Mouse (Mus musculus) C2C12 (cell line): Measurements from ENCODE around the gene Clec2e. TPM values are rescaled to one million over a fixed set of nuclear protein-coding genes. Genes with fewer than 3 reads are reported as not detected.
"Not testable (repeated sequence)": the region's sequence is repeated elsewhere in the genome, so short reads cannot be mapped to it uniquely, and the experiment has no call there.

Source experiments
- H3K27me3 ChIP-seq: one replicate; pipeline ENCODE4 v1.6.1; 2011; ENCODE audit not compliant: control insufficient read depth, insufficient read depth, insufficient read length
- H3K36me3 ChIP-seq: one replicate; pipeline ENCODE4 v1.6.1; 2011; ENCODE audit not compliant: control insufficient read depth, insufficient read depth
- H3K4me3 ChIP-seq: one replicate; pipeline ENCODE4 v1.5.1; 2011; ENCODE audit warnings: mild to moderate bottlenecking, control low read depth; ENCODE audit not compliant: poor library complexity, insufficient read depth, severe bottlenecking
- H3K79me2 ChIP-seq: one replicate; pipeline ENCODE4 v1.6.1; 2011; ENCODE audit not compliant: control insufficient read depth, insufficient read depth
- H3K79me3 ChIP-seq: one replicate; pipeline ENCODE4 v1.6.1; 2011; ENCODE audit warnings: low read depth, control low read depth
- H3ac ChIP-seq: one replicate; pipeline ENCODE3; 2011; ENCODE audit warnings: low read depth; ENCODE audit not compliant: control insufficient read depth, insufficient read length
- CEBPB ChIP-seq: IDR thresholded peaks from one replicate; pipeline ENCODE4 v1.6.1; 2011; ENCODE audit warnings: low read depth, mild to moderate bottlenecking, control low read depth, moderate library complexity
- CTCF ChIP-seq: IDR thresholded peaks from one replicate; pipeline ENCODE4 v1.5.1; 2011; ENCODE audit not compliant: control insufficient read depth, insufficient read depth, insufficient read length
- FOSL1 ChIP-seq: IDR thresholded peaks from one replicate; pipeline ENCODE4 v1.8.0; 2011; ENCODE audit warnings: mild to moderate bottlenecking, low read length; ENCODE audit not compliant: poor library complexity, insufficient read depth, severe bottlenecking
- MAX ChIP-seq: IDR thresholded peaks from one replicate; pipeline ENCODE4 v1.6.1; 2011; ENCODE audit warnings: mild to moderate bottlenecking, control low read depth
- MYOD1 ChIP-seq: IDR thresholded peaks from one replicate; pipeline ENCODE4 v1.6.1; 2011; ENCODE audit warnings: low read depth; ENCODE audit not compliant: control insufficient read depth, insufficient read length
- MYOG ChIP-seq: IDR thresholded peaks from one replicate; pipeline ENCODE4 v1.6.1; 2011; ENCODE audit not compliant: control insufficient read depth, insufficient read length; ENCODE audit errors: extremely low read depth
- USF1 ChIP-seq: IDR thresholded peaks from one replicate; pipeline ENCODE4 v1.6.1; 2011; ENCODE audit warnings: low read depth, mild to moderate bottlenecking, control low read depth, moderate library complexity
- long read RNA-seq, 2 experiments: library from polyadenylated mRNA; unstranded; transcript quantifications; one replicate each; pipeline ENCODE4 v2.0.0; 2019 to 2020
- polyA plus RNA-seq: library from polyadenylated mRNA; unstranded; fragments of >200 nt; fragmentation: generic; extraction: Trizol; gene quantifications from one replicate; pipeline ENCODE4 v1.2.1, GENCODE M21; 2012; ENCODE audit warnings: missing spikeins

Gene Clec2e
- polyA plus RNA-seq = not detected
- long read RNA-seq, experiment 1 = 0 reads
- long read RNA-seq, experiment 2 = 0 reads

- H3ac ChIP-seq, H3K79me2 ChIP-seq, H3K27me3 ChIP-seq, H3K79me3 ChIP-seq, H3K36me3 ChIP-seq, H3K4me3 ChIP-seq: not testable (repeated sequence)
These were observed at the start of gene Clec2e for GRCm38 (mm10) chr6:129100794-129101193. TSS of gene Clec2e (minus strand) at chr6:129100913.

- H3K79me3 ChIP-seq = no peaks in the 10 kb centered on the region
- H3K27me3 ChIP-seq = no peaks in the 10 kb centered on the region
- H3K4me3 ChIP-seq = no peak overlapping the region
- no peak for TF ChIP-seq CTCF
- no peak for TF ChIP-seq FOSL1
- TF ChIP-seq CEBPB = no peak
- no peak for TF ChIP-seq MYOD1
- no peak for TF ChIP-seq MYOG
- no peak for TF ChIP-seq USF1
- no peak for TF ChIP-seq MAX
- H3K79me2 ChIP-seq = no peaks in the 10 kb centered on the region
- no peaks in the 10 kb centered on the region for H3K36me3 ChIP-seq
- H3ac ChIP-seq = no peak overlapping the region
These were observed 46.1 kb upstream of the Clec2e start for GRCm38 (mm10) chr6:129146812-129147211.

- H3K4me3 ChIP-seq = no peak overlapping the region
- no peaks in the 10 kb centered on the region for H3K79me3 ChIP-seq
- H3K79me2 ChIP-seq = no peaks in the 10 kb centered on the region
- H3K27me3 ChIP-seq = no peaks in the 10 kb centered on the region
- no peak overlapping the region for H3ac ChIP-seq
- no peaks in the 10 kb centered on the region for H3K36me3 ChIP-seq
- TF ChIP-seq FOSL1 (no peak), MYOG (no peak), CTCF (no peak), MYOD1 (no peak), MAX (no peak), CEBPB (no peak), USF1 (no peak)
These were observed 32.1 kb upstream of the Clec2e start for GRCm38 (mm10) chr6:129132604-129133341.

GRCm38 (mm10) chr6:129126861-129127260, 26.1 kb upstream of the Clec2e start:
- Histone ChIP-seq H3K36me3 (no peaks in the 10 kb centered on the region), H3ac (no peak overlapping the region), H3K79me3 (no peaks in the 10 kb centered on the region), H3K27me3 (no peaks in the 10 kb centered on the region), H3K4me3 (no peak overlapping the region), H3K79me2 (no peaks in the 10 kb centered on the region)
- no peak for TF ChIP-seq CEBPB
- no peak for TF ChIP-seq MYOG
- no peak for TF ChIP-seq MAX
- no peak for TF ChIP-seq USF1
- no peak for TF ChIP-seq FOSL1
- TF ChIP-seq CTCF = no peak
- TF ChIP-seq MYOD1 = no peak

GRCm38 (mm10) chr6:129124531-129124930, 23.8 kb upstream of the Clec2e start:
- not testable (repeated sequence) for H3ac ChIP-seq, H3K36me3 ChIP-seq, H3K79me2 ChIP-seq, H3K79me3 ChIP-seq, H3K4me3 ChIP-seq, H3K27me3 ChIP-seq

GRCm38 (mm10) chr6:129116223-129116622, 15.5 kb upstream of the Clec2e start:
- Histone ChIP-seq H3K79me3 (no peaks in the 10 kb centered on the region), H3K79me2 (no peaks in the 10 kb centered on the region), H3K27me3 (no peaks in the 10 kb centered on the region), H3ac (no peak overlapping the region), H3K36me3 (no peaks in the 10 kb centered on the region), H3K4me3 (no peak overlapping the region)
- TF ChIP-seq MAX = no peak
- no peak for TF ChIP-seq USF1
- TF ChIP-seq MYOG = no peak
- TF ChIP-seq CEBPB = no peak
- no peak for TF ChIP-seq MYOD1
- TF ChIP-seq CTCF = no peak
- TF ChIP-seq FOSL1 = no peak

- not testable (repeated sequence) for H3K4me3 ChIP-seq, H3K79me3 ChIP-seq, H3K27me3 ChIP-seq, H3ac ChIP-seq, H3K79me2 ChIP-seq, H3K36me3 ChIP-seq
These were observed 13.5 kb upstream of the Clec2e start for GRCm38 (mm10) chr6:129114237-129114636.
